ENCODE assay signal across 27 mouse cellular contexts in the genomic region with DNA sequence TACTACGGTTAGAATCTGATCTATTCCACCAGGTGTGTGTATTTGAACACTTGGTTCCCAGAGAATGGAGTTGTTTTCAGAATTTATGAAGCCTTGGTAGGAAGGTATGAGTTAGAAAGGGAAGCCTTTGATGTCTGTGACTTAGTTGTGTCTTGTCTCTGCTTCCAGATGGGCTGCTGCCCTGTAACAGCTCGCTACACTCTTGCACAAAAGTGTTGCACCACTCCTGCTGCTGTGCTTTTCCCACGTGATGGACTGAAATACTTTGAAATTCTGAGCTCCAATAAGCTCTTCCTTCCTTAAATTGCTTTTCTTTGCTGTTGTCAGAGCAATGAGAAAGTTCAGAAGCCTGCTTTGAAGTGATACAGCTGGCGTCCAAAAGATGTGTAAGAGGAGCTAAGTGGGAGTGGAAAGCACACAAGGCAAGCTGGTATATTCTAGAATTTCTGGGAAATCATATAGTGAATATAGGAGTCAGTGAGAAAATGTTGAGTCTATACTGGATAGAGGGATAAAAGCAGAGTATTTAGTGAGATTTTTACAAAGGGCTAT.
A peak's percentile ranks its signal among the peaks of the same experiment; 100 is the strongest.
DNase-seq lines count a peak whose midpoint lies in the region; ATAC-seq and TF ChIP-seq lines count a peak whose summit lies in the region.
"Had no signal": no experiment of that assay in that cellular context is flagged by ENCODE, and none has a peak within 500 bp of the region (broad histone marks: within the 10 kb centered on the region; RNA-seq: fewer than 3 reads in every experiment).

No protein-coding gene starts in this region.

- 35% methylated on average over 4 of the region's 4 CpGs for WGBS in kidney, postnatal 0 days
- 39% methylated on average over 4 of the region's 4 CpGs for WGBS in lung, embryonic 15.5 days
- 46% methylated on average over 4 of the region's 4 CpGs for WGBS in lung, postnatal 0 days

- no peak for ATAC-seq in kidney, postnatal 0 days (replicated peaks; ENCODE audit: low FRiP score, low read depth)
- ATAC-seq in lung, embryonic 15.5 days (ENCODE audit: borderline replicate concordance, extremely low read depth, low FRiP score, low TSS enrichment): peak; percentile 64; the same call in 1 of the 2 replicates
- peak; percentile 23 for ATAC-seq in lung, postnatal 0 days
- ATAC-seq: forebrain, embryonic 15.5 days; inflammation-experienced regulatory T-cells, adult 6 months had no signal

- no peak for TF ChIP-seq EP300 in lung, postnatal 0 days (IDR thresholded peaks at IDR 0.05)

- H3K9ac ChIP-seq in kidney, postnatal 0 days (ENCODE audit: low read depth, low read length): no peak overlapping the region
- H3K9ac ChIP-seq in lung, embryonic 15.5 days: no peak overlapping the region
- no peak overlapping the region for H3K9ac ChIP-seq in lung, postnatal 0 days (replicated peaks; ENCODE audit: low read depth)
- H3K9ac ChIP-seq: embryonic facial prominence, embryonic 15.5 days; forebrain, embryonic 15.5 days; heart, embryonic 15.5 days; hindbrain, embryonic 14.5 days; limb, embryonic 13.5 days; liver, embryonic 13.5 days; midbrain, embryonic 12.5 days had no signal

- TF ChIP-seq CTCF in kidney, postnatal 0 days (IDR thresholded peaks at IDR 0.05; ENCODE audit: low read depth): no peak
- no peak for TF ChIP-seq CTCF in lung, postnatal 0 days (IDR thresholded peaks at IDR 0.05)

- H3K4me2 ChIP-seq in kidney, postnatal 0 days (ENCODE audit: low read length): no peak overlapping the region
- no peak overlapping the region for H3K4me2 ChIP-seq in lung, embryonic 15.5 days
- H3K4me2 ChIP-seq in lung, postnatal 0 days (replicated peaks; ENCODE audit: low read depth, low read length): no peak overlapping the region
- H3K4me2 ChIP-seq: embryonic facial prominence, embryonic 15.5 days; forebrain, embryonic 15.5 days; heart, embryonic 15.5 days; hindbrain, embryonic 14.5 days; limb, embryonic 13.5 days; liver, embryonic 13.5 days; midbrain, embryonic 12.5 days had no signal

- no peaks in the 10 kb centered on the region for H3K27me3 ChIP-seq in kidney, postnatal 0 days (ENCODE audit: insufficient read depth, low read length)
- H3K27me3 ChIP-seq in lung, embryonic 15.5 days: no peaks in the 10 kb centered on the region
- no peaks in the 10 kb centered on the region for H3K27me3 ChIP-seq in lung, postnatal 0 days (replicated peaks; ENCODE audit: insufficient read depth, low read length)
- H3K27me3 ChIP-seq: embryonic facial prominence, embryonic 15.5 days; forebrain, embryonic 15.5 days; heart, embryonic 15.5 days; limb, embryonic 13.5 days; liver, embryonic 13.5 days; midbrain, embryonic 12.5 days had no signal

- no peaks in the 10 kb centered on the region for H3K9me3 ChIP-seq in kidney, postnatal 0 days (replicated peaks; ENCODE audit: low read length)
- no peaks in the 10 kb centered on the region for H3K9me3 ChIP-seq in lung, embryonic 15.5 days
- H3K9me3 ChIP-seq in lung, postnatal 0 days (ENCODE audit: low read length): no peaks in the 10 kb centered on the region
- H3K9me3 ChIP-seq: embryonic facial prominence, embryonic 15.5 days; forebrain, embryonic 15.5 days; heart, embryonic 15.5 days; limb, embryonic 13.5 days; liver, embryonic 13.5 days; midbrain, embryonic 12.5 days had no signal

- no peaks in the 10 kb centered on the region for H3K4me1 ChIP-seq in kidney, postnatal 0 days (replicated peaks; ENCODE audit: insufficient read depth, low read length)
- no peaks in the 10 kb centered on the region for H3K4me1 ChIP-seq in lung, embryonic 15.5 days
- no peaks in the 10 kb centered on the region for H3K4me1 ChIP-seq in lung, postnatal 0 days (ENCODE audit: insufficient read depth, low read depth, low read length)
- H3K4me1 ChIP-seq: embryonic facial prominence, embryonic 15.5 days; forebrain, embryonic 15.5 days; heart, embryonic 15.5 days; limb, embryonic 13.5 days; liver, embryonic 13.5 days; midbrain, embryonic 12.5 days had no signal

- H3K4me3 ChIP-seq in kidney, postnatal 0 days (replicated peaks; ENCODE audit: low read depth, low read length): no peak overlapping the region
- no peak overlapping the region for H3K4me3 ChIP-seq in lung, embryonic 15.5 days
- no peak overlapping the region for H3K4me3 ChIP-seq in lung, postnatal 0 days (ENCODE audit: low read depth, low read length)
- H3K4me3 ChIP-seq: embryonic facial prominence, embryonic 15.5 days; forebrain, embryonic 15.5 days; gastrocnemius, adult 2 months; heart, embryonic 15.5 days; limb, embryonic 13.5 days; liver, embryonic 13.5 days; midbrain, embryonic 12.5 days had no signal

- peak; percentile 11 for DNase-seq in kidney, postnatal 0 days (ENCODE audit: low spot score)
- DNase-seq in kidney, adult 9 months: no peak
- DNase-seq in lung, postnatal 14 days: no peak
- DNase-seq in brain, adult 2 months (ENCODE audit: low read depth, low spot score): peak; percentile 42
- DNase-seq in lung, postnatal 0 days (ENCODE audit: low spot score): peak; percentile 65
- no peak for DNase-seq in adipocyte (ENCODE audit: low spot score)
- no peak for DNase-seq in gastrocnemius, adult 8-10 months (ENCODE audit: low spot score in 2 of 2)
- DNase-seq: adrenal gland, postnatal 36 days; cerebellum, adult 11 months; cerebellum, adult 9-11 months; gastrocnemius, adult 2 months; heart, postnatal 4 days; kidney, adult 2 months; kidney, postnatal 4 days; layer of hippocampus, adult 9-11 months; liver, embryonic 13.5 days; right cerebral cortex, postnatal 14 days; thymus, adult 18-20 months; thymus, postnatal 4 days had no signal

- H3K36me3 ChIP-seq in kidney, postnatal 0 days (ENCODE audit: insufficient read depth, low read length): no peaks in the 10 kb centered on the region
- no peaks in the 10 kb centered on the region for H3K36me3 ChIP-seq in lung, embryonic 15.5 days
- H3K36me3 ChIP-seq in lung, postnatal 0 days (ENCODE audit: insufficient read depth, low read length): no peaks in the 10 kb centered on the region
- H3K36me3 ChIP-seq: embryonic facial prominence, embryonic 15.5 days; forebrain, embryonic 15.5 days; heart, embryonic 15.5 days; limb, embryonic 13.5 days; liver, embryonic 13.5 days; midbrain, embryonic 12.5 days had no signal

- H3K27ac ChIP-seq in kidney, postnatal 0 days: no peak overlapping the region
- H3K27ac ChIP-seq in lung, embryonic 15.5 days: no peak overlapping the region
- H3K27ac ChIP-seq in lung, postnatal 0 days (ENCODE audit: low read length): no peak overlapping the region
- H3K27ac ChIP-seq: embryonic facial prominence, embryonic 15.5 days; forebrain, embryonic 15.5 days; gastrocnemius, adult 2 months; heart, embryonic 15.5 days; hindbrain, embryonic 14.5 days; limb, embryonic 13.5 days; liver, embryonic 13.5 days; midbrain, embryonic 12.5 days had no signal

Comparison
In these comparisons a context has a peak if more than half of its experiments do, and no peak if none do; other contexts are left out.
1. DNase-seq: peak in kidney, postnatal 0 days (single experiment), brain, adult 2 months (single experiment) and lung, postnatal 0 days (single experiment); none in kidney, adult 9 months (single experiment), lung, postnatal 14 days (single experiment), adipocyte (single experiment) and gastrocnemius, adult 8-10 months (0 of 2).